Mouse (Mus musculus) E14TG2a.4 (cell line): Measurements from ENCODE around the gene Six2.

Experiments used
- CTCF ChIP-seq: conservative IDR thresholded peaks from 2 replicates; pipeline ENCODE4 v1.5.1; 2014; ENCODE audit warnings: low read length
- NANOG ChIP-seq: IDR thresholded peaks from 2 replicates; pipeline ENCODE4 v1.6.1; 2014; ENCODE audit warnings: borderline replicate concordance, low read length, mixed read lengths
- POU5F1 ChIP-seq: IDR thresholded peaks from 2 replicates; pipeline ENCODE4 v1.6.1; 2014; ENCODE audit warnings: low read length, borderline replicate concordance

GRCm38 (mm10) chr17:85684841-85685688 lies 3.0 kb downstream of the Six2 start:
- TF ChIP-seq CTCF (no peak), NANOG (no peak), POU5F1 (no peak)
